Mouse (Mus musculus) large intestine, adult 2 months (tissue): Measurements from ENCODE around the gene Tln1. TPM values are rescaled to one million over a fixed set of nuclear protein-coding genes. Genes with fewer than 3 reads are reported as not detected.
"Not testable (repeated sequence)": the region's sequence is repeated elsewhere in the genome, so short reads cannot be mapped to it uniquely, and the experiment has no call there.

Experiments used
- DNase-seq: peaks from one replicate; pipeline ENCODE4 v3.0.0-alpha.2; 2012; ENCODE audit warnings: low read depth, low spot score
- WGBS: fragments of 180-500 bp; shearing (Covaris S2); methylation state at CpG from one replicate; pipeline ENCODE4 v1.1.7; 2018; 5-methylcytosine and 5-hydroxymethylcytosine counted together
- polyA plus RNA-seq: library from polyadenylated mRNA; depleted of rRNA; stranded (reverse); fragments of >200 nt; gene quantifications from 2 replicates; pipeline ENCODE4 v1.2.3, GENCODE M21; 2012; rRNA removed

Gene Tln1
- 48.4 and 72.5 TPM in 2 replicates for polyA plus RNA-seq

- peak; percentile 98 for DNase-seq
- WGBS = under 1% methylated on average over 62 of the region's 62 CpGs
Measured at GRCm38 (mm10) chr4:43561997-43562768, at the start of gene Tln1, which contains the start of gene Creb3. Tln1 (minus strand) TSS chr4:43562691. Creb3 (plus strand) TSS chr4:43562332.

- WGBS = 47% methylated on average over 9 of the region's 9 CpGs
- DNase-seq = no peak
Measured at GRCm38 (mm10) chr4:43604751-43605685, 42.5 kb upstream of the Tln1 start.

- DNase-seq = no peak
- WGBS = 64% methylated on average over 3 of the region's 3 CpGs
Measured at GRCm38 (mm10) chr4:43604099-43604498, 41.6 kb upstream of the Tln1 start.

GRCm38 (mm10) chr4:43600195-43600934, 37.9 kb upstream of the Tln1 start:
- 78% methylated on average over 9 of the region's 9 CpGs for WGBS
- DNase-seq = no peak

GRCm38 (mm10) chr4:43598650-43599380, 36.3 kb upstream of the Tln1 start:
- WGBS = 60% methylated on average over 7 of the region's 7 CpGs

GRCm38 (mm10) chr4:43598200-43598599, 35.7 kb upstream of the Tln1 start:
- DNase-seq = no peak
- WGBS = 71% methylated on average over 4 of the region's 4 CpGs

More at GRCm38 (mm10) chr4:43598650-43599380, 36.3 kb upstream of the Tln1 start:
- no peak for DNase-seq

GRCm38 (mm10) chr4:43596597-43596996, 34.1 kb upstream of the Tln1 start:
- DNase-seq = not testable (repeated sequence)
- 86% methylated on average over 2 of the region's 2 CpGs for WGBS

- 26% methylated on average over 3 of the region's 3 CpGs for WGBS
- DNase-seq = no peak
Measured at GRCm38 (mm10) chr4:43593453-43593852, 31.0 kb upstream of the Tln1 start.

GRCm38 (mm10) chr4:43591961-43592360, 29.5 kb upstream of the Tln1 start:
- WGBS = 87% methylated on average over 3 of the region's 3 CpGs

GRCm38 (mm10) chr4:43591543-43591942, 29.1 kb upstream of the Tln1 start:
- 45% methylated on average over 5 of the region's 5 CpGs for WGBS
- DNase-seq = no peak

More at GRCm38 (mm10) chr4:43591961-43592360, 29.5 kb upstream of the Tln1 start:
- DNase-seq = no peak

- no peak for DNase-seq
- 43% methylated on average over 7 of the region's 7 CpGs for WGBS
Measured at GRCm38 (mm10) chr4:43587681-43588080, 25.2 kb upstream of the Tln1 start.

- 36% methylated on average over 8 of the region's 8 CpGs for WGBS
- DNase-seq = no peak
Measured at GRCm38 (mm10) chr4:43586411-43586810, 23.9 kb upstream of the Tln1 start.

GRCm38 (mm10) chr4:43585682-43586081, 23.2 kb upstream of the Tln1 start:
- 66% methylated on average over 10 of the region's 10 CpGs for WGBS
- no peak for DNase-seq

GRCm38 (mm10) chr4:43584444-43585416, 22.2 kb upstream of the Tln1 start, which contains the start of gene Msmp:
Msmp (minus strand) TSS chr4:43584494.
- 75% methylated on average over 12 of the region's 12 CpGs for WGBS
- DNase-seq = no peak

- no peak for DNase-seq
- 74% methylated on average over 7 of the region's 7 CpGs for WGBS
Measured at GRCm38 (mm10) chr4:43583421-43583820, 20.9 kb upstream of the Tln1 start.

- WGBS = 81% methylated on average over 5 of the region's 5 CpGs
- no peak for DNase-seq
Measured at GRCm38 (mm10) chr4:43582241-43582640, 19.8 kb upstream of the Tln1 start.

- no peak for DNase-seq
- WGBS = 96% methylated on average over 12 of the region's 12 CpGs
Measured at GRCm38 (mm10) chr4:43581381-43581780, 18.9 kb upstream of the Tln1 start.

- DNase-seq = no peak
- WGBS = 90% methylated on average over 5 of the region's 5 CpGs
Measured at GRCm38 (mm10) chr4:43580721-43581120, 18.2 kb upstream of the Tln1 start.
